Mouse (Mus musculus): ENCODE data around the gene Zfp93.

Gene Zfp93

GRCm38 (mm10) chr7:24286090-24286489 lies 15.9 kb downstream of the Zfp93 start:
- Histone ChIP-seq H3K27me3 (ENCODE audit: insufficient read depth, low read length) (peaks cover 8% of the 10 kb centered on the region), H3K4me1 (replicated peaks; ENCODE audit: low read depth, low read length) (peaks cover 11% of the 10 kb centered on the region), H3K36me3 (ENCODE audit: insufficient read depth, low read length) (0 out of 2 replicates have a peak, but pooled peaks cover 2% of the 10 kb centered on the region), H3K4me3 (replicated peaks; ENCODE audit: low read length) (no peak overlapping the region), H3K9me3 (ENCODE audit: low read length) (no peaks in the 10 kb centered on the region)
- TF ChIP-seq CTCF (conservative IDR thresholded peaks at IDR 0.05; ENCODE audit: low read length) (peak; percentile 19; the same call in 1 of the 2 replicates), POU5F1 (IDR thresholded peaks at IDR 0.05; ENCODE audit: borderline replicate concordance, low read length) (no peak), NANOG (IDR thresholded peaks at IDR 0.05; ENCODE audit: borderline replicate concordance, low read length) (no peak)

DNA sequence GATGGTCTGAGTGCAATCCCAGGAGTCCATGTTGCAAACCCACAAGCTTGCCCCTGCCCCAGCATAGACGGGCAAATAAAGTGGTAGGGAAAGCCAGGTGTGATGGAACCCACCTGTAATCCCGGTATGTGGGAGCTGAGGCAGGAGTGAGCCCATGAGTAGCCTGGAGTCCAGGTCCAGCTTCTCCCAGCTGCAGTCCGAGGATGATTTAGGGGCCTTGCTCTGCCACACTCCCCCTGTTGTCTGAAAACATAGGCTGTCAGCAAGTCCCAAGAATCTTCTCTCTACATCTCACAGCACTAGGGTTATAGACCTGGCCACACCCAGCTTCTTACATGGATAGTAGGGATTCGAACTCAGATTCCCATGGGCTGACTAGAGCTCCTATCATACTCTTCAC lies 16.7 kb downstream of the Zfp93 start:
- H3K4me3 ChIP-seq (replicated peaks; ENCODE audit: low read length), result no peak overlapping the region
- 0 out of 2 replicates have a peak, but pooled peaks cover 7% of the 10 kb centered on the region for H3K36me3 ChIP-seq (ENCODE audit: insufficient read depth, low read length)
- no peak for TF ChIP-seq NANOG (IDR thresholded peaks at IDR 0.05; ENCODE audit: borderline replicate concordance, low read length)
- no peak for TF ChIP-seq POU5F1 (IDR thresholded peaks at IDR 0.05; ENCODE audit: borderline replicate concordance, low read length)
- TF ChIP-seq CTCF (conservative IDR thresholded peaks at IDR 0.05; ENCODE audit: low read length), result no peak
- peaks cover 14% of the 10 kb centered on the region for H3K27me3 ChIP-seq (ENCODE audit: insufficient read depth, low read length)
- no peaks in the 10 kb centered on the region for H3K9me3 ChIP-seq (ENCODE audit: low read length)
- peaks cover 12% of the 10 kb centered on the region for H3K4me1 ChIP-seq (replicated peaks; ENCODE audit: low read depth, low read length)

- Histone ChIP-seq H3K36me3 (ENCODE audit: insufficient read depth, low read length) (0 out of 2 replicates have a peak, but pooled peaks cover 7% of the 10 kb centered on the region), H3K4me1 (replicated peaks; ENCODE audit: low read depth, low read length) (peaks cover 15% of the 10 kb centered on the region), H3K27me3 (ENCODE audit: insufficient read depth, low read length) (peaks cover 19% of the 10 kb centered on the region), H3K9me3 (ENCODE audit: low read length) (no peaks in the 10 kb centered on the region), H3K4me3 (replicated peaks; ENCODE audit: low read length) (no peak overlapping the region)
- TF ChIP-seq POU5F1 (IDR thresholded peaks at IDR 0.05; ENCODE audit: borderline replicate concordance, low read length) (no peak), CTCF (conservative IDR thresholded peaks at IDR 0.05; ENCODE audit: low read length) (peak; percentile 45)
Measured at GRCm38 (mm10) chr7:24287670-24288069, 17.4 kb downstream of the Zfp93 start.

DNA sequence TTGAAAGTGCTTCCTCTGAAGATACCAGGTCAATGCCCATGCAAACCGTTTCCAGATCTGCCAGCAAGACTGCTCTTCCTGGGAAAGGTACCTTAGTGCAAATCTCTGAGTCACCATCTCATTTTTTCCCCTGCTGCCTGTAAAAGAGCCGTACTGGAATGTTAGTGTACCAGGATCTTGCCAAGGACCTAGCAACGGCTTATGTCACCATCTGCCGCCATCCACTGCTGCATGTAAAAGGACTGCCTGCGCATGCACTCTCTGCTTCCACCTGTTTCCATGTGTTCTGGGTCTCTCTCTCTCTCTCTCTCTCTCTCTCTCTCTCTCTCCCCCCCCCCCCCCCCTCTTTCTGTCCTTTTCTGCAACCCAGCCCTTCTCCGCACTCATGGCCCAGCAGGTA lies 18.3 kb downstream of the Zfp93 start:
- H3K36me3 ChIP-seq (ENCODE audit: insufficient read depth, low read length), result 0 out of 2 replicates have a peak, but pooled peaks cover 9% of the 10 kb centered on the region
- H3K9me3 ChIP-seq (ENCODE audit: low read length), result no peaks in the 10 kb centered on the region
- no peak overlapping the region for H3K4me3 ChIP-seq (replicated peaks; ENCODE audit: low read length)
- H3K27me3 ChIP-seq (ENCODE audit: insufficient read depth, low read length), result peaks cover 19% of the 10 kb centered on the region
- TF ChIP-seq NANOG (IDR thresholded peaks at IDR 0.05; ENCODE audit: borderline replicate concordance, low read length) (no peak), POU5F1 (IDR thresholded peaks at IDR 0.05; ENCODE audit: borderline replicate concordance, low read length) (no peak), CTCF (conservative IDR thresholded peaks at IDR 0.05; ENCODE audit: low read length) (no peak)
- H3K4me1 ChIP-seq (replicated peaks; ENCODE audit: low read depth, low read length), result peaks cover 15% of the 10 kb centered on the region

GRCm38 (mm10) chr7:24290106-24290693 lies 20.0 kb downstream of the Zfp93 start:
- Histone ChIP-seq H3K27me3 (ENCODE audit: insufficient read depth, low read length) (peaks cover 19% of the 10 kb centered on the region), H3K4me3 (replicated peaks; ENCODE audit: low read length) (no peak overlapping the region), H3K9me3 (ENCODE audit: low read length) (no peaks in the 10 kb centered on the region), H3K36me3 (ENCODE audit: insufficient read depth, low read length) (peaks cover 17% of the 10 kb centered on the region), H3K4me1 (replicated peaks; ENCODE audit: low read depth, low read length) (peaks cover 15% of the 10 kb centered on the region)
- TF ChIP-seq CTCF (conservative IDR thresholded peaks at IDR 0.05; ENCODE audit: low read length), result no peak
- TF ChIP-seq NANOG (IDR thresholded peaks at IDR 0.05; ENCODE audit: borderline replicate concordance, low read length), result no peak
- TF ChIP-seq POU5F1 (IDR thresholded peaks at IDR 0.05; ENCODE audit: borderline replicate concordance, low read length), result no peak

DNA sequence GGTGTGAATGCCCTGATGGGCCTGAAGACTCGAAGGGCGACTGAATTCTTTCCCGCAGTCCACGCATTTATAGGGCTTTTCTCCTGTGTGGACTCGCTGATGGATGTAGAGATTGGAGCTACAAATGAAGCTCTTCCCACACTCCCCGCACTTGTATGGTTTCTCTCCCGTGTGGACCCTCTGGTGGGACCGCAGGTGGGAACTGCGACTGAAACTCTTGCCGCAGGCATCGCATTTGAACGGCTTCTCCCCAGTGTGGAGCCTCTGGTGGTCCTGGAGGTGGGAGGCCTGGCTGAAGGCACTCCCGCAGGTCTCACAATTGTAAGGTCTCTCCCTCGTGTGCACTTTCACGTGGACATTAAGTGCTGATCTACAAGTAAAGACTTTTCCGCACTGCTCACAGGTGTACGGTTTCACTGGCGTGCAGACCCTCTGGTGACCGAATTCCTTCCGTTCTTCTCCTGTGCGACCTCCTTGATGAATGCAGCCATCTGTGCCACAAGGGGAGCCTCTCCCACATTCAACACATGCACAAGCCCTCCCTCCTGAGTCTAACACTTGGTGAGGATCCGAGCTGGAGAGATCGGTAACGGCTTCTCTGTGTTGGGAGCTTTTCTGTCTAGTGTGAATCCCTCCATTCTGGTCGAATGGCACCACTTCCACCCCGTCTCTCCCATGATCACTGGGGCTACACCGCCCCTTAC lies 21.3 kb downstream of the Zfp93 start:
- TF ChIP-seq POU5F1 (IDR thresholded peaks at IDR 0.05; ENCODE audit: borderline replicate concordance, low read length), result no peak
- TF ChIP-seq CTCF (conservative IDR thresholded peaks at IDR 0.05; ENCODE audit: low read length), result no peak
- no peak for TF ChIP-seq NANOG (IDR thresholded peaks at IDR 0.05; ENCODE audit: borderline replicate concordance, low read length)

DNA sequence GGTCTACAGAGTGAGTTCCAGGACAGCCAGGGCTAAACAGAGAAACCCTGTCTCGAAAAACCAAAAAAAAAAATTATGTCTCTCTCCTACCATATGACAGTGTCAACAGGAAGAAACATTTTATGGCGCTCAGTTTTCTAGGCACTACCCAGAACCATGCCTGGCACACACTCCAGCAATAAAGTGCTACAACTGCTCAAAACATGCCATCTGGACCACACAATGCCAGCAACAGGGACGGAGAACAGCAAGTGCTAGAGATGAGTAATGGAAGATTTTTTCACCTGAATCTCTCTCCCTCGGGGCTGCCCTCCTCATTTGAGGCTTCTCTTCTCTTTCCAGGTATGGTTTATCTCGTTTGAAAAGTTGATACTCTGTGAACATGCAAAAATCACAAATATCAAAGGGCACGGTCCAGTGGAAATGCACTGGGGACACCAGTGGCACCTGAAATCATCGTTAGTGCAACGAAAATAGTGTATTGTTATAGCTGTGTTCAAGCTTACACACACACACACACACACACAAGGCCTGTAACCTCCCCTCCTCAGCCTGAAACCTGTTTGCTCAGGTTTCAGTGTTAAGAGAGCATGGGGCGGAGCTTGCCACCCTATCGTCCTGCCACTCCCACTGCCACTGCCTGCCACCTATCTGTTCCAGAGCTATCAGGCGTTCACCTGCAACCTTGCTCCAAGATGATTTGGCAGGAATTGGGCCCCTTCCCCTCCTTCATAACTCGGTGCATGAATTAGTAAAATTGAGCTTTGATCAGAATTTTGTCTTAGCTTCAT lies 23.0 kb downstream of the Zfp93 start:
- peaks cover 20% of the 10 kb centered on the region for H3K4me1 ChIP-seq (replicated peaks; ENCODE audit: low read depth, low read length)
- H3K4me3 ChIP-seq (replicated peaks; ENCODE audit: low read length), result no peak overlapping the region
- no peaks in the 10 kb centered on the region for H3K9me3 ChIP-seq (ENCODE audit: low read length)
- TF ChIP-seq POU5F1 (IDR thresholded peaks at IDR 0.05; ENCODE audit: borderline replicate concordance, low read length), result no peak
- TF ChIP-seq NANOG (IDR thresholded peaks at IDR 0.05; ENCODE audit: borderline replicate concordance, low read length), result no peak
- no peak for TF ChIP-seq CTCF (conservative IDR thresholded peaks at IDR 0.05; ENCODE audit: low read length)
- peaks cover 16% of the 10 kb centered on the region for H3K27me3 ChIP-seq (ENCODE audit: insufficient read depth, low read length)
- H3K36me3 ChIP-seq (ENCODE audit: insufficient read depth, low read length), result peaks cover 38% of the 10 kb centered on the region

More for the DNA sequence above, 21.3 kb downstream of the Zfp93 start:
- no peaks in the 10 kb centered on the region for H3K9me3 ChIP-seq (ENCODE audit: low read length)
- H3K4me1 ChIP-seq (replicated peaks; ENCODE audit: low read depth, low read length), result peaks cover 15% of the 10 kb centered on the region
- H3K4me3 ChIP-seq (replicated peaks; ENCODE audit: low read length), result peak overlapping the region; percentile 41
- H3K27me3 ChIP-seq (ENCODE audit: insufficient read depth, low read length), result peaks cover 19% of the 10 kb centered on the region
- H3K36me3 ChIP-seq (ENCODE audit: insufficient read depth, low read length), result peaks cover 31% of the 10 kb centered on the region

DNA sequence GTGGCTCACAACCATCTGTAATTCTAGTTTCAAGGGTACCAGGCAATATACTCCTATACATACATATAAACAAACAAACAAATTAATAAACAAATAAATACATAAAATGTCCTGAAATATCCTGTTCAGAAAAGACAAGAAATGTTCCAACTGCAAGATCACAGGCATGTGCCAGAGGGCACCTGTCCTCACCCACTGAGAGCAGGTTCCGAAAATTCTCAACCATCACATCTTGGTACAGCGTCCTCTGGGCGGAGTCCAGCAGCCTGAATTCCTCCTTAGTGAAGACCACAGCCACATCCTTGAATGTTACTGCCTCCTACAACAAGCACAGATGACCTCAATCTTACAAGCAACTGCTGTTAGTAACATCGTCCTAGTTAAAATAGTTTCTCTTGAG lies 24.5 kb downstream of the Zfp93 start:
- TF ChIP-seq POU5F1 (IDR thresholded peaks at IDR 0.05; ENCODE audit: borderline replicate concordance, low read length) (no peak), NANOG (IDR thresholded peaks at IDR 0.05; ENCODE audit: borderline replicate concordance, low read length) (no peak), CTCF (conservative IDR thresholded peaks at IDR 0.05; ENCODE audit: low read length) (no peak)
- Histone ChIP-seq H3K4me1 (replicated peaks; ENCODE audit: low read depth, low read length) (peaks cover 25% of the 10 kb centered on the region), H3K9me3 (ENCODE audit: low read length) (no peaks in the 10 kb centered on the region), H3K27me3 (ENCODE audit: insufficient read depth, low read length) (peaks cover 19% of the 10 kb centered on the region), H3K36me3 (ENCODE audit: insufficient read depth, low read length) (peaks cover 38% of the 10 kb centered on the region), H3K4me3 (replicated peaks; ENCODE audit: low read length) (no peak overlapping the region)
